8 mouse cellular contexts compared by ENCODE assay signal in the genomic region with DNA sequence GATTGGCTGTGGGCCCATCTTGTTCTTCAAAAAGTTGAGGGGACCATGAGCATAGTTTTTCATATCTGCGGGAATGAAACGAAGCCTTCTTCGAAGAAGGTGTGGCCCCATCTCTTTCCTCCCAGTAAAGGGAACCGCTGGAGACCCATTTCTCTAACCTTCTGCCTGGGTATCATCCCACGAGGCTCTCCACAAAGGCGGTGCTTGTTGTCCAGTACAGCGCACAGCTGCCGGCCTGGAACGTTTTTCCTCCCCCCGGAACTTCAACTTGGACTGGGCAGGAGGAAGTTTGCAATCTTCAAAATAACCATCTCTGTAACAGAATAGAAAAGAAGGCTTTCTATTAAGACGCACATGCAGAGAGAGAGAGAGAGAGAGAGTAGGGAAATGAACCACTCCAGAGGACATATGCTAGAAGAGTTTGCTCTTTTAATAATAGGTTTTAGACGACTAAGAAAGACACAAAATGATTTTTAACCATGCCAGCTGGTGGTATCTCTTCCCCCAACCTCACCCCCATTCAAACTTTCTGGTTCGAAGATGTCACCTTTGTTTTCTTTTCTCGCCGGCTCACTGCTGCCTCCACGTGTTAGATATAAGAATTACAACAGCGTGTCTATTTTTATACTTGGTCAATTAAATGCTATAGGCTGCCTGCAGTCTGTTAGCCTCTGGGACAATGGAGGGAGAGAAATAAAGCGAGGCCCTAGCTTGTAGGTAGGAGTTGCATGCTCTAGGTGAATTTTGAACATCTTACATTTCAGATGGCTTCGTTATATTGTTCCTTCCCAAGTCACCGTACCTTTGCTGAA. TPM values are rescaled to one million over a fixed set of nuclear protein-coding genes. Genes with fewer than 3 reads are reported as not detected.
DNase-seq lines count a peak whose midpoint lies in the region; ATAC-seq lines count a peak whose summit lies in the region.

No protein-coding gene starts in this region.

- no peak for ATAC-seq in liver, embryonic 11.5 days (replicated peaks; ENCODE audit: low FRiP score)
- peak; percentile 57; the same call in 1 of the 2 replicates for ATAC-seq in erythroid progenitor cell, adult 5-6 weeks (replicated peaks; ENCODE audit: low FRiP score, poor library complexity, severe bottlenecking)
- ATAC-seq in hindbrain, embryonic 12.5 days (ENCODE audit: low FRiP score) = peak; percentile 35; the same call in 1 of the 2 replicates

- H3K4me2 ChIP-seq in liver, embryonic 11.5 days = no peak overlapping the region
- H3K4me2 ChIP-seq in hindbrain, embryonic 12.5 days (replicated peaks) = no peak overlapping the region

- H3K4me3 ChIP-seq in liver, embryonic 11.5 days (ENCODE audit: low read depth, low read length) = no peak overlapping the region
- no peak overlapping the region for H3K4me3 ChIP-seq in brown adipose tissue, adult 24 weeks (ENCODE audit: insufficient read depth, low read depth, low read length)
- no peak overlapping the region for H3K4me3 ChIP-seq in hindbrain, embryonic 12.5 days

- DNase-seq in liver = peak; percentile 45
- no peak for DNase-seq in liver, embryonic 11.5 days (ENCODE audit: low spot score)
- DNase-seq in layer of hippocampus, postnatal 14 days (ENCODE audit: low spot score in 2 of 2) = peak; percentile 53 to 81
- peak; percentile 85 for DNase-seq in lung, postnatal 36 days
- DNase-seq in spleen, postnatal 14 days (ENCODE audit: low spot score in 2 of 2) = peak; percentile 21 to 52

- no peak overlapping the region for H3K9ac ChIP-seq in liver, embryonic 11.5 days (ENCODE audit: low read depth, low read length)
- H3K9ac ChIP-seq in hindbrain, embryonic 12.5 days = no peak overlapping the region

- H3K27me3 ChIP-seq in liver, embryonic 11.5 days (replicated peaks; ENCODE audit: control insufficient read depth, insufficient read depth, low read length) = no peaks in the 10 kb centered on the region
- H3K27me3 ChIP-seq in hindbrain, embryonic 12.5 days = no peaks in the 10 kb centered on the region

- H3K9me3 ChIP-seq in liver, embryonic 11.5 days (ENCODE audit: control insufficient read depth, low read length) = no peaks in the 10 kb centered on the region
- H3K9me3 ChIP-seq in hindbrain, embryonic 12.5 days (replicated peaks) = no peaks in the 10 kb centered on the region

- no peaks in the 10 kb centered on the region for H3K36me3 ChIP-seq in liver, embryonic 11.5 days (ENCODE audit: control insufficient read depth, insufficient read depth, low read length)
- H3K36me3 ChIP-seq in hindbrain, embryonic 12.5 days = no peaks in the 10 kb centered on the region

- 49% methylated on average over 20 of the region's 20 CpGs for WGBS in liver, embryonic 11.5 days
- WGBS in hindbrain, embryonic 12.5 days = 48% methylated on average over 20 of the region's 20 CpGs

- H3K27ac ChIP-seq in liver, embryonic 11.5 days (ENCODE audit: low read depth, low read length) = no peak overlapping the region
- 0 out of 2 replicates have a peak overlapping the region, but pooled peaks have one; percentile 2 for H3K27ac ChIP-seq in brown adipose tissue, adult 24 weeks (replicated peaks; ENCODE audit: low read depth, low read length)
- peak overlapping the region; percentile 8; the same call in 1 of the 2 replicates for H3K27ac ChIP-seq in hindbrain, embryonic 12.5 days

- H3K4me1 ChIP-seq in liver, embryonic 11.5 days (replicated peaks; ENCODE audit: control insufficient read depth, insufficient read depth, low read length) = no peaks in the 10 kb centered on the region
- H3K4me1 ChIP-seq in brown adipose tissue, adult 24 weeks (ENCODE audit: control insufficient read depth, insufficient read depth, insufficient read length, low read length) = peaks cover 2% of the 10 kb centered on the region; the same call in 1 of the 2 replicates
- peaks cover 12% of the 10 kb centered on the region for H3K4me1 ChIP-seq in hindbrain, embryonic 12.5 days

RNA-seq across cellular contexts. Expression of a gene that starts 9.1 kb away (rescaled TPM):
- 0.12 TPM in 1 of 2 replicates, not detected in the other for polyA plus RNA-seq in liver, embryonic 11.5 days (2014; fragmentation: Nextera tagmentation; extraction: Ambion mirVana)
- not detected in 2 replicates for polyA plus RNA-seq in brown adipose tissue, adult 24 weeks (2012; ENCODE audit: insufficient read depth, insufficient read length, missing spikeins)
- total RNA-seq in erythroid progenitor cell, adult 5-6 weeks (2015; ENCODE audit: low replicate concordance) = not detected in 2 replicates
- not detected in 2 replicates for total RNA-seq in erythroid progenitor cell, adult 5-6 weeks (2017; ENCODE audit: low replicate concordance)
- not detected in 2 replicates for polyA plus RNA-seq in hindbrain, embryonic 12.5 days (2016; fragmentation: Nextera tagmentation; extraction: Ambion mirVana)
- total RNA-seq in layer of hippocampus, postnatal 14 days (2021) = not detected

RNA-seq across cellular contexts. Expression of a gene that starts 31.3 kb away (rescaled TPM):
- 7.7 and 9.4 TPM in 2 replicates for polyA plus RNA-seq in liver, embryonic 11.5 days (2014; fragmentation: Nextera tagmentation; extraction: Ambion mirVana)
- 3.2 and 5.2 TPM in 2 replicates for polyA plus RNA-seq in brown adipose tissue, adult 24 weeks (2012; ENCODE audit: insufficient read depth, insufficient read length, missing spikeins)
- total RNA-seq in erythroid progenitor cell, adult 5-6 weeks (2015; ENCODE audit: low replicate concordance) = 16.2 and 36.0 TPM in 2 replicates
- 22.6 and 30.4 TPM in 2 replicates for total RNA-seq in erythroid progenitor cell, adult 5-6 weeks (2017; ENCODE audit: low replicate concordance)
- 15.7 and 17.0 TPM in 2 replicates for polyA plus RNA-seq in hindbrain, embryonic 12.5 days (2016; fragmentation: Nextera tagmentation; extraction: Ambion mirVana)
- total RNA-seq in layer of hippocampus, postnatal 14 days (2021) = 10 to 100 TPM; 55.1 to 55.9 TPM
